Mouse (Mus musculus) midbrain, postnatal 0 days (tissue): ENCODE data around the gene Ptgfrn. TPM values are rescaled to one million over a fixed set of nuclear protein-coding genes. Genes with fewer than 3 reads are reported as not detected.

Source experiments
- ATAC-seq: fragments of 200-750 bp; cut with Nextera tagmentation; 2 replicates; pipeline ENCODE4 v1.8.0; 2017; ENCODE audit warnings: moderate number of reproducible peaks, mild to moderate bottlenecking, moderate TSS enrichment, moderate library complexity; ENCODE audit not compliant: low FRiP score
- DNase-seq: peaks from one replicate; pipeline ENCODE4 v3.0.0-alpha.2; 2015; ENCODE audit warnings: low spot score
- H3K27ac ChIP-seq: fragments of 300-500 bp; sonication (generic); 2 replicates; pipeline ENCODE4 v1.5.1; 2014; ENCODE audit warnings: low read depth, mild to moderate bottlenecking, low read length, mixed read lengths
- H3K27me3 ChIP-seq: fragments of 300-500 bp; sonication (generic); 2 replicates; pipeline ENCODE4 v1.6.1; 2014; ENCODE audit warnings: low read length, control low read depth, mixed read lengths; ENCODE audit not compliant: insufficient read depth
- H3K36me3 ChIP-seq: fragments of 300-500 bp; sonication (generic); 2 replicates; pipeline ENCODE4 v1.6.1; 2014; ENCODE audit warnings: low read length, control low read depth, mixed read lengths; ENCODE audit not compliant: insufficient read depth
- H3K4me1 ChIP-seq: fragments of 300-500 bp; sonication (generic); 2 replicates; pipeline ENCODE4 v1.6.1; 2014; ENCODE audit warnings: mild to moderate bottlenecking, control low read depth, antibody characterized with exemption, low read length, mixed read lengths; ENCODE audit not compliant: insufficient read depth
- H3K4me2 ChIP-seq: fragments of 300-500 bp; sonication (generic); 2 replicates; pipeline ENCODE4 v1.6.1; 2014; ENCODE audit warnings: low read depth, mild to moderate bottlenecking, low read length, mixed read lengths; ENCODE audit not compliant: poor library complexity, severe bottlenecking
- H3K4me3 ChIP-seq: fragments of 300-500 bp; sonication (generic); 2 replicates; pipeline ENCODE4 v1.5.1; 2014; ENCODE audit warnings: low read depth, mild to moderate bottlenecking, low read length, moderate library complexity
- H3K9ac ChIP-seq: fragments of 300-500 bp; sonication (generic); replicated peaks from 2 replicates; pipeline ENCODE4 v1.6.1; 2014; ENCODE audit warnings: mild to moderate bottlenecking, low read length, moderate library complexity, mixed read lengths; ENCODE audit not compliant: poor library complexity, severe bottlenecking
- H3K9me3 ChIP-seq: fragments of 300-500 bp; sonication (generic); 2 replicates; pipeline ENCODE4 v1.6.1; 2016; ENCODE audit warnings: low read length, control low read depth
- CTCF ChIP-seq: IDR thresholded peaks from 2 replicates; pipeline ENCODE4 v1.5.1; 2016; ENCODE audit warnings: antibody characterized with exemption, mild to moderate bottlenecking
- WGBS: fragments of 180-500 bp; shearing (Covaris S2); extraction: QIAGEN DNeasy Blood & Tissue Kit; methylation state at CpG from one replicate; pipeline ENCODE4 v1.1.7; 2014; 5-methylcytosine and 5-hydroxymethylcytosine counted together
- polyA plus RNA-seq: library from polyadenylated mRNA; unstranded; fragments of >200 nt; fragmentation: Nextera tagmentation; extraction: Ambion mirVana; gene quantifications from 2 replicates; pipeline ENCODE4 v1.2.1, GENCODE M21; 2015
- total RNA-seq: library from RNA; depleted of rRNA; stranded (reverse); fragments of >200 nt; gene quantifications from 2 replicates; pipeline ENCODE4 v1.2.3, GENCODE M21; 2014

Gene Ptgfrn
- total and polyA plus RNA-seq, 2 experiments from 2014 or later = 3.8 to 58.5 TPM

DNA sequence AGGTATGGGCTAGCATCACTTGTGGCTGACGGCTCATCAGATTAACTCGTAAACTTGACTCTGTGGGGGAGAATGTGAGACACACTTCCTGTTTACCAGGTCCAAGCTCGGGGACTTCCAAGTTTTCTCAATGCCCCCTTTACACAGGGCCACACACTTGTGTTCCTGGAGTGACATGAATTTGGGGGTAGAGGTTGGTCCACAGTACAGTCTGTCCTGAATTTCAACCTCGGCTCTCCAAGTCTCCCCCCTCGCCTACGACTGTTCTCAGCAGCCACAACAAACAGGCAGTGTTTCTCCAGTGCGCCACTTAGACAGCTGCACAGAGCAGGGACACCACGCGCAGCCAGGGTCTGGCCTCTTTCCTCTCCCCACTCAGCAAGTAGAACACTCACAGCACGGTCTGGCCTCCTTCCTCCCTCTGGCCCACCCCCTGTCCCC, 97.9 kb downstream of the Ptgfrn start:
- Histone ChIP-seq H3K4me2 (no peak overlapping the region), H3K36me3 (no peaks in the 10 kb centered on the region), H3K9me3 (no peaks in the 10 kb centered on the region), H3K27me3 (no peaks in the 10 kb centered on the region), H3K9ac (no peak overlapping the region), H3K4me3 (no peak overlapping the region), H3K27ac (no peak overlapping the region), H3K4me1 (no peaks in the 10 kb centered on the region)
- no peak for TF ChIP-seq CTCF
- WGBS = 65% methylated on average over 10 of the region's 10 CpGs
- peak; percentile 41 for DNase-seq
- ATAC-seq = peak; percentile 65; the same call in 1 of the 2 replicates

- no peak for ATAC-seq
- 76% methylated on average over 5 of the region's 5 CpGs for WGBS
- H3K4me1 ChIP-seq = no peaks in the 10 kb centered on the region
- no peak overlapping the region for H3K9ac ChIP-seq
- no peak overlapping the region for H3K27ac ChIP-seq
- no peak for TF ChIP-seq CTCF
- DNase-seq = no peak
- H3K27me3 ChIP-seq = no peaks in the 10 kb centered on the region
- H3K36me3 ChIP-seq = no peaks in the 10 kb centered on the region
- H3K9me3 ChIP-seq = no peaks in the 10 kb centered on the region
- no peak overlapping the region for H3K4me3 ChIP-seq
- no peak overlapping the region for H3K4me2 ChIP-seq
Measured at GRCm38 (mm10) chr3:101011203-101011600, 98.9 kb downstream of the Ptgfrn start.

DNA sequence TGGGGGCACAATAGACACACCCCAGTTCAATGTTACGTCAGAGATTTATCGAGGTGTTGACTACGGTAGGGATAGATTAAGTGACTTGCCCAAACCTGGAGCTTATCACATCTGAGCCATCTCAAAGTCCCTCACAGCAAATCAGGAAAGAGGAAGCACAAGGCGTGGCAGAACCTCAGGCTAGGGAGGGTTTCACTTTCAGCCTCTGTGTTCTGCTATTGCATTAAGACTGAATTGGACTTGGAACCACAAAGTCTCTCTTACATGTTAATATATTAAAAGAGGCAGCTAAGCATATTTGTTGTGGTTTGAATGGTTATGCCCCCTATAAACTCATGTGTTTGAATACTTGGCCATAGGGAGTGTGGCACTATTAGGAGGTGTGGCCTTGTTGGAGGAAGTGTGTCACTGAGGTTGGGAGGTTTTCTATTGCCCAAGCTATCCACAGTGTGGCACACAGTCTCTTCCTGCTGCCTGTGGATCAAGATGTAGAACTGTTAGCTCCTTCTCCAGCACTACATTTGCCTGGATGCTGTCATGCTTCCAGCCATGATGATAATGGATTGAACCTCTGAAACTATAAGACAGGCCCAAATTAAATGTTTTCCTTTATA, 99.4 kb downstream of the Ptgfrn start:
- H3K27me3 ChIP-seq = no peaks in the 10 kb centered on the region
- H3K4me2 ChIP-seq = no peak overlapping the region
- H3K36me3 ChIP-seq = no peaks in the 10 kb centered on the region
- H3K9me3 ChIP-seq = no peaks in the 10 kb centered on the region
- no peak overlapping the region for H3K4me3 ChIP-seq
- no peak for TF ChIP-seq CTCF
- ATAC-seq = no peak
- WGBS = 96% methylated on average over 4 of the region's 4 CpGs
- H3K4me1 ChIP-seq = no peaks in the 10 kb centered on the region
- no peak overlapping the region for H3K9ac ChIP-seq
- H3K27ac ChIP-seq = no peak overlapping the region
- DNase-seq = no peak

- H3K9me3 ChIP-seq = no peaks in the 10 kb centered on the region
- H3K4me2 ChIP-seq = no peak overlapping the region
- no peak for DNase-seq
- H3K27ac ChIP-seq = no peak overlapping the region
- H3K27me3 ChIP-seq = no peaks in the 10 kb centered on the region
- no peak for ATAC-seq
- H3K4me1 ChIP-seq = no peaks in the 10 kb centered on the region
- H3K4me3 ChIP-seq = no peak overlapping the region
- WGBS = 81% methylated on average over 5 of the region's 5 CpGs
- no peak for TF ChIP-seq CTCF
- H3K9ac ChIP-seq = no peak overlapping the region
- H3K36me3 ChIP-seq = no peaks in the 10 kb centered on the region
Measured at GRCm38 (mm10) chr3:101007112-101007782, 102.8 kb downstream of the Ptgfrn start.

- Histone ChIP-seq H3K27me3 (no peaks in the 10 kb centered on the region), H3K4me3 (no peak overlapping the region), H3K36me3 (no peaks in the 10 kb centered on the region), H3K9me3 (no peaks in the 10 kb centered on the region), H3K9ac (no peak overlapping the region), H3K4me1 (no peaks in the 10 kb centered on the region), H3K4me2 (no peak overlapping the region), H3K27ac (no peak overlapping the region)
- 80% methylated on average over 6 of the region's 6 CpGs for WGBS
- no peak for TF ChIP-seq CTCF
- ATAC-seq (no peak), DNase-seq (no peak)
Measured at GRCm38 (mm10) chr3:101005392-101005791, 104.7 kb downstream of the Ptgfrn start.

GRCm38 (mm10) chr3:101003575-101004356, 106.3 kb downstream of the Ptgfrn start:
- H3K4me1 ChIP-seq = 0 out of 2 replicates have a peak, but pooled peaks cover 4% of the 10 kb centered on the region

More at GRCm38 (mm10) chr3:101003575-101004356, 106.3 kb downstream of the Ptgfrn start:
- DNase-seq (no peak), ATAC-seq (no peak)
- Histone ChIP-seq H3K27me3 (no peaks in the 10 kb centered on the region), H3K9me3 (no peaks in the 10 kb centered on the region), H3K9ac (no peak overlapping the region), H3K4me2 (no peak overlapping the region), H3K4me3 (no peak overlapping the region), H3K36me3 (no peaks in the 10 kb centered on the region), H3K27ac (no peak overlapping the region)
- WGBS = 94% methylated on average over 15 of the region's 15 CpGs
- no peak for TF ChIP-seq CTCF
